Mouse (Mus musculus): Measurements from ENCODE around the gene Pax9.

The Pax9 gene

GRCm38 (mm10) chr12:56697011-56697740 lies 5.6 kb downstream of the Pax9 start:
- no peak for DNase-seq (ENCODE audit: low spot score in 2 of 2)

DNA sequence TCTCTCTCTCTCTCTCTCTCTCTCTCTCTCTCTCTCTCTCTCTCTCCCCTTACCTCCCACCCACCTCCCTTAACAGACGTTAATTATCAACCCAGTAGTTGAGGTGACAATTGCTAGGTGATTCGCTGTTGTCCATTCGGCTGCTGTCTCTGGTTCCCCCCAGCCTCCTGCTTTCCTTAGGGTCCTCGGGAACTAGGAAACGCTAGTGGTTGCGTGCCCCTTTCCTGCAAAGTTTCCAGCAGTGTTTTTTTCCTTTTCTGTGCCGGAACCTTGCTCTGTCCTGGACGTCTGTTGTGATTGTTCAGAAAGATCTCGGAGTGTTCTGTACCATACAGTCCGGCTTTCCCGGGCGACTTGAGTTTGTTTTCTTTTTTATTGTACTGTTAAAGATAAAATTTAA lies 6.2 kb downstream of the Pax9 start:
- no peak for DNase-seq (ENCODE audit: low spot score in 2 of 2)

- DNase-seq (ENCODE audit: low spot score in 2 of 2), result no peak
These were observed 6.8 kb downstream of the Pax9 start for GRCm38 (mm10) chr12:56698191-56698980.

DNA sequence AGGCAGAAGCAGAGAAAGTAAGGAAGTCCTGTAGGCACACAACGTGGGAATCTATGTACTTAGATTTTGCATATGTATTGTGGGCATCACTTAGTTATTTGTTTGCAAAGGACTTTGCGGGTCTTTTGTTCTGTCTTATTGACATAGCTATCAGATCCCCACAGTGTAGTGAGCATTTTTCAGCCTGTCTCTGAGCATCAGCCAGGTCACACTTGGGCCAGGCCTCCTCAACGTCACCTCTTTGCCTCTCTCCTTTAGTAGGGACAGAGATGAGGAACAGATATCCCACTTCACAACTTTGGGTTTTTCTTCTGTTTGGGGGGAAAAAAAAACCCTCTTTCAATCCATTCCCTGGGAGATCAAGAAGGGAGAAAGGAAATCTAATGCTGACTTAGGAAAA lies 7.8 kb downstream of the Pax9 start:
- DNase-seq (ENCODE audit: low spot score in 2 of 2), result no peak

GRCm38 (mm10) chr12:56699915-56700900 lies 8.6 kb downstream of the Pax9 start:
- DNase-seq (ENCODE audit: low spot score in 2 of 2), result no peak

- DNase-seq (ENCODE audit: low spot score in 2 of 2), result no peak
These were observed 9.4 kb downstream of the Pax9 start for GRCm38 (mm10) chr12:56701004-56701403.

DNA sequence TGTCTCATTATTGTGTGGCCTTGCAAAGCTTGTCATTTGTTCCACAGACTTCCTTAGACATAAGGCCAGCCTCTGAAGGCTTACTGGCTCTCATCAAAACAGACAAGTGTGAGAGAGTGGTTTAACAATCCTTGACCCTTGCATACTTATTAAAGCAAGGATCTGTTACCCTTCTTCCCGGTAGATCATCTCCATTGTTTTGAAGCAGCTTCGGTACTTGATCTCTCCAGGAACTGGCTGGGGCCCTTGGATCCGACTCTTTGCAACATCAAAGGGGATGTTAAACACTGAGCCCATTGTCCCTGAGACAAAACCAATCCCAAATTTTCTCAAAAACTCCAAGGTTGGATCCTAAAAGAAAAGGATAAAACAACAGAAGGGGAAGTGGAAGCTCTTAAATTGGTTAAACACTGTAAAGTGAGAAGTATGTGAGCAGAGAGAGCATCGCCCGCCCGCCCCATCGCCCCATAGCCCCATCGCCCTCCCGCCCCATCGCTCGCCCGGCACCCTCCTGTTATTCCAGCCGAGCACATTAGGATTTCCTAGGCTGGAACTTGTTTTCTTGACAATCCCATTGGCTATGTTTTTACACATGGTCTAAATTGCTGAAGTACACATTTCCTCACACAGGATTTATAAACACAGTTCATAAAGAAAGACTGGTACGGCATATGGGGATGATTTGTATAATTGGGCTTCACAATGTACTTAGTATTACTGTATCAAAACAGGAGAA lies 26.6 kb downstream of the Pax9 start:
- no peak for DNase-seq (ENCODE audit: low spot score in 2 of 2)

- DNase-seq (ENCODE audit: low spot score in 2 of 2), result no peak
These were observed 27.1 kb downstream of the Pax9 start for GRCm38 (mm10) chr12:56718707-56719051.

DNA sequence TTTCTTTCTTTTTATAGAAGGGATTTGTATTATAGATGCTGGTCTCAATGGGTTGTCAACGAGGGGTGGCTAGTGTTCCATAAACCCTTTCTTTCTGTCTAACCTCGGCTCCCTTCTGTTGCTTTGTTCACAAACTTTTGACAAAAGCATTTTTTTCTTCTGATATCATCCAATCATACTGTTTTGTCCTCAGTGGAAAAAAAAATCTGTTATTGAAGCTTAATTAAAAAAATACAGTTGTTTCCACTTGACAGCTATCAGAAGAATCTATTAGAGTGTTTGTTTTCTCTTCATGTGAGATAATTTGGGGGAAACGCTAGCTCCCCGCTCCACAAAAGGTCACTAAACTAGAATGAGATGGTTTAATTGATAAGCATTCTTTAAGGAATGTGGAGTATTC lies 36.1 kb downstream of the Pax9 start:
- no peak for DNase-seq (ENCODE audit: low spot score in 2 of 2)

DNA sequence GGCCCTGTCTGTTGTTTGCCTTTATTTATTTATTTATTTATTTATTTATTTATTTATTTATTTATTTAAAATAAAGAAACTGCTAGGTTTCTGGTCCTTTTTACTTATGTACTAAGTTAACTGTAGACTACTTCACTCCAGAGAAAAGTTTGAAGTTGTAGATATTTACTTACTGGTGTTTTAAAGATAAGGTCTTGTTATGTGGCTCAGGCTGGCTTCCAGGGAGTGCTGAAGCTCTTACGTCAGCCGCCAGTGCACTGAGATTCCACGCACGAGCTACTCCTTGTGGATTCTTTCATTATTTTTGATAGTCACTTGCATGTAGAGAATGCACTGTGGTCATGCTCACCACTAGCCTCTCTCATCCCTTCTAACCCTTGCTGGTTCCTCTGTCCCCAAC lies 45.5 kb downstream of the Pax9 start:
- DNase-seq (ENCODE audit: low spot score in 2 of 2), result no peak

Measured in spleen, postnatal 10 days (tissue).